Mouse (Mus musculus) thymus, adult 2 months (tissue): ENCODE results near the gene Wdr19.

Experiments
- CTCF ChIP-seq: fragments of 200-500 bp; IDR thresholded peaks from 2 replicates; pipeline ENCODE4 v1.5.1; 2012; ENCODE audit warnings: mild to moderate bottlenecking, control low read depth, low read length, moderate library complexity, borderline replicate concordance; ENCODE audit not compliant: control insufficient read depth, poor library complexity, insufficient read depth; ENCODE audit errors: extremely low read depth
- POLR2A ChIP-seq: fragments of 200-500 bp; IDR thresholded peaks from 2 replicates; pipeline ENCODE4 v1.6.1; 2012; ENCODE audit warnings: mild to moderate bottlenecking, low read length, control low read depth, moderate library complexity; ENCODE audit not compliant: control insufficient read depth, poor library complexity, insufficient read depth; ENCODE audit errors: extremely low read depth

DNA sequence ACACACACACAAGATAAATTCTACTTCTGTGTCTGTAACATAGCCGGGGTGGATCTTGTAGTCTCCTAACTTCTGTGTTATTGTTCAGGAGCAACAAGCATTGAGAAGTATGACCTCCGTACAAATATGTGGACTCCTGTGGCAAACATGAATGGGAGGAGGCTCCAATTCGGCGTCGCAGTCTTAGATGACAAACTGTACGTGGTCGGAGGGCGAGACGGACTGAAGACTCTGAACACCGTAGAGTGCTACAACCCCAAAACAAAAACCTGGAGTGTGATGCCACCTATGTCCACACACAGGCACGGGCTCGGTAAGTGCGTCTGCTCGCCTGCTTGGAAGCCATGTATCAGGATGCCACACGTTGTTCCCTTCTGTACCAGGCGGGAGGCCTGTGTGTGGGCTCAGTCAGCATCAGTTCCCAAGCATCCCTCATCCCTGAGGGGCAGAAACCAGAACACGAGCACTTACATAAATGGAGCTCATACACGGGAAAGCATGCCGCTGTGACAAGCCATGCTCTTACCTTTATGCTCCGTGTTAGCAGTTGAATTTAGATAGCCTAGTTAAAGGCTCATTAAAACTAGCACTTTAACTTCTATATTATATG, 40.7 kb upstream of the Wdr19 start:
- TF ChIP-seq CTCF (no peak), POLR2A (no peak)
